Mouse (Mus musculus) C2C12 (cell line): Measurements from ENCODE around the gene Cyb561d2. TPM values are rescaled to one million over a fixed set of nuclear protein-coding genes. Genes with fewer than 3 reads are reported as not detected.

Experiments used
- H3K27me3 ChIP-seq: one replicate; pipeline ENCODE4 v1.6.1; 2011; ENCODE audit not compliant: control insufficient read depth, insufficient read depth, insufficient read length
- H3K36me3 ChIP-seq: one replicate; pipeline ENCODE4 v1.6.1; 2011; ENCODE audit not compliant: control insufficient read depth, insufficient read depth
- H3K4me3 ChIP-seq: one replicate; pipeline ENCODE4 v1.5.1; 2011; ENCODE audit warnings: mild to moderate bottlenecking, control low read depth; ENCODE audit not compliant: poor library complexity, insufficient read depth, severe bottlenecking
- H3K79me2 ChIP-seq: one replicate; pipeline ENCODE4 v1.6.1; 2011; ENCODE audit not compliant: control insufficient read depth, insufficient read depth
- H3K79me3 ChIP-seq: one replicate; pipeline ENCODE4 v1.6.1; 2011; ENCODE audit warnings: low read depth, control low read depth
- H3ac ChIP-seq: one replicate; pipeline ENCODE3; 2011; ENCODE audit warnings: low read depth; ENCODE audit not compliant: control insufficient read depth, insufficient read length
- CEBPB ChIP-seq: IDR thresholded peaks from one replicate; pipeline ENCODE4 v1.6.1; 2011; ENCODE audit warnings: low read depth, mild to moderate bottlenecking, control low read depth, moderate library complexity
- CTCF ChIP-seq: IDR thresholded peaks from one replicate; pipeline ENCODE4 v1.5.1; 2011; ENCODE audit not compliant: control insufficient read depth, insufficient read depth, insufficient read length
- FOSL1 ChIP-seq: IDR thresholded peaks from one replicate; pipeline ENCODE4 v1.8.0; 2011; ENCODE audit warnings: mild to moderate bottlenecking, low read length; ENCODE audit not compliant: poor library complexity, insufficient read depth, severe bottlenecking
- MAX ChIP-seq: IDR thresholded peaks from one replicate; pipeline ENCODE4 v1.6.1; 2011; ENCODE audit warnings: mild to moderate bottlenecking, control low read depth
- MYOD1 ChIP-seq: IDR thresholded peaks from one replicate; pipeline ENCODE4 v1.6.1; 2011; ENCODE audit warnings: low read depth; ENCODE audit not compliant: control insufficient read depth, insufficient read length
- MYOG ChIP-seq: IDR thresholded peaks from one replicate; pipeline ENCODE4 v1.6.1; 2011; ENCODE audit not compliant: control insufficient read depth, insufficient read length; ENCODE audit errors: extremely low read depth
- USF1 ChIP-seq: IDR thresholded peaks from one replicate; pipeline ENCODE4 v1.6.1; 2011; ENCODE audit warnings: low read depth, mild to moderate bottlenecking, control low read depth, moderate library complexity
- polyA plus RNA-seq: library from polyadenylated mRNA; unstranded; fragments of >200 nt; fragmentation: generic; extraction: Trizol; gene quantifications from one replicate; pipeline ENCODE4 v1.2.1, GENCODE M21; 2012; ENCODE audit warnings: missing spikeins

Gene Cyb561d2
- polyA plus RNA-seq, 1 experiment, result 23.7 TPM

DNA sequence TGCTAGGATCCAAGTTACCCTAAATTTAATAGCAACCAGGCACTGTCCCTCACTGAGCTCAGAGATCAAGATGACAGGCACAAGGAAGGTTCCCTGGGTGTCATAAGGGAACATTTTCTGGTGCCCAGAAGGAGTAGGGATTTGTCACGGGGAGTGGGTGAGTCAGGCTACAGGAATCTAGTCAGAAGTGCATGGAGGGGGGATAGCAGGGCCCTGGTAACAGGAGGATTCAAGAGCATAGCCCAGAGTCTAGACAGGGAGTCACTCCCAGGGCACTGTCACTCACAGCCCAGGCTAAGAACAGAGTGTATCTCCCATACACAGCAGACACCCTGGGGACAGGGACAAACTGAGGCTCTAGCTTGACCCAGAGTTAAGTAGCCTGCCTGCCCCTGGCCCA lies 48.5 kb downstream of the Cyb561d2 start:
- H3ac ChIP-seq, result no peak overlapping the region
- H3K79me3 ChIP-seq, result no peaks in the 10 kb centered on the region
- H3K36me3 ChIP-seq, result no peaks in the 10 kb centered on the region
- H3K4me3 ChIP-seq, result no peak overlapping the region
- no peaks in the 10 kb centered on the region for H3K79me2 ChIP-seq
- TF ChIP-seq MYOD1 (no peak), CTCF (no peak), FOSL1 (no peak), CEBPB (no peak), USF1 (no peak), MYOG (no peak), MAX (no peak)
- H3K27me3 ChIP-seq, result peaks cover 23% of the 10 kb centered on the region

DNA sequence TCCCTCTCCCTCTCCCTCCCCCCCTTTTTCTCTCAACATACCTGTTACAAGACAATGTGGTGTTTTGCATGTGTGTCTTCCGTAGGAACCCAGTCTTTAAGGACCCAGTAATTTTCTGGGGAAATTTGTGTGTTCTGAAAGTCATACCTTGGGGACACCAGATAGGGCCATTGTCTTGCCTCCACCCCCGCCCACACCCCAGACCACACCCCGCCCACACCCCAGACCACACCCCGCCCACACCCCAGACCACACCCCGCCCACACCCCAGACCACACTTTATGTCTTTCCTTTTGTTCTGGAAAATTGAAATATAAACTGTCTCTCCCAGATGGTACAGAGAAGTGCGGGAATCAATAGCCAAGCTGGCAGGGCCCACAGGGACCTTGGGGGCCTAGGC lies 51.4 kb downstream of the Cyb561d2 start:
- Histone ChIP-seq H3K79me3 (no peaks in the 10 kb centered on the region), H3K4me3 (no peak overlapping the region), H3K36me3 (no peaks in the 10 kb centered on the region), H3ac (no peak overlapping the region), H3K27me3 (peaks cover 19% of the 10 kb centered on the region), H3K79me2 (no peaks in the 10 kb centered on the region)
- TF ChIP-seq CEBPB, result no peak
- TF ChIP-seq MYOG, result no peak
- no peak for TF ChIP-seq MYOD1
- no peak for TF ChIP-seq USF1
- TF ChIP-seq CTCF, result no peak
- TF ChIP-seq FOSL1, result no peak
- no peak for TF ChIP-seq MAX

DNA sequence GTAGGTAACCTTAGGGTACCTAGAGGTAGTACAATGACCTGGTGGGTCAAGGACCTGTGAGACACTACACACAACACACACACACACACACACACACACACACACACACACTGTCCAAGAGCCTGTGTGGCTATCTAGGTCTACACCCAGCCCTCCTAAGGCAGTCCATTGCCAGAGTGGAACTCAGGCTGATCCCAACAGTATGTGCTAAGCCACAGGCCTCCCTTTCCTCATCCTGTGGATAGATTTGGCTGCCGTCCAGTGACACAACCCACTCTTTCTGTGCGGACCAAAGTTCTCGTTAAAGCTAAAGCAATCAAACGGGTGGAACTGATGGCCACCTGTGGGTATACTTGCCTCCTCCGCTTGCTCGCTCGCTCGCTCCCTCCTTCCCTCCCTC lies 51.8 kb downstream of the Cyb561d2 start:
- Histone ChIP-seq H3K79me3 (no peaks in the 10 kb centered on the region), H3K4me3 (no peak overlapping the region), H3K27me3 (peaks cover 24% of the 10 kb centered on the region), H3K79me2 (no peaks in the 10 kb centered on the region), H3K36me3 (no peaks in the 10 kb centered on the region), H3ac (no peak overlapping the region)
- TF ChIP-seq MYOG (no peak), CEBPB (no peak), CTCF (no peak), FOSL1 (no peak), MYOD1 (no peak), USF1 (no peak), MAX (no peak)

Other genes starting within 250 kb of the Cyb561d2 start
- 2.3 TPM for gene Cish, start 246.2 kb downstream of the Cyb561d2 start, polyA plus RNA-seq
- gene Hemk1, start 203.8 kb downstream of the Cyb561d2 start, polyA plus RNA-seq, result 14.1 TPM
- 0.04 TPM for gene 6430571L13Rik, start 201.6 kb downstream of the Cyb561d2 start, polyA plus RNA-seq
- 0.01 TPM for gene Cacna2d2, start 142.6 kb downstream of the Cyb561d2 start, polyA plus RNA-seq
- 33.4 TPM for gene Tmem115, start 8.2 kb downstream of the Cyb561d2 start, polyA plus RNA-seq
- gene Nprl2, start within 50 bp of the Cyb561d2 start, polyA plus RNA-seq, result 12.8 TPM
- 0.43 TPM for gene Zmynd10, start 5.1 kb upstream of the Cyb561d2 start, polyA plus RNA-seq
- gene Rassf1, start 9.4 kb upstream of the Cyb561d2 start, polyA plus RNA-seq, result 89.7 TPM
- gene Tusc2, start 21.1 kb upstream of the Cyb561d2 start, polyA plus RNA-seq, result 15.9 TPM
- gene Hyal2, start 25.8 kb upstream of the Cyb561d2 start, polyA plus RNA-seq, result 59.7 TPM
- gene Hyal1, start 34.7 kb upstream of the Cyb561d2 start, polyA plus RNA-seq, result 1.2 TPM
- 8.2 TPM for gene Naa80, start 36.7 kb upstream of the Cyb561d2 start, polyA plus RNA-seq
- gene Hyal3, start 38.6 kb upstream of the Cyb561d2 start, polyA plus RNA-seq, result 0.28 TPM
- 71.7 TPM for gene Ifrd2, start 45.4 kb upstream of the Cyb561d2 start, polyA plus RNA-seq
- 13.7 TPM for gene Sema3b, start 67.0 kb upstream of the Cyb561d2 start, polyA plus RNA-seq
- 449 TPM for gene Gnai2, start 93.2 kb upstream of the Cyb561d2 start, polyA plus RNA-seq
- 0.01 TPM for gene Slc38a3, start 127.3 kb upstream of the Cyb561d2 start, polyA plus RNA-seq
- gene Gnat1, start 137.5 kb upstream of the Cyb561d2 start, polyA plus RNA-seq, result 0.01 TPM
- gene Sema3f, start 168.3 kb upstream of the Cyb561d2 start, polyA plus RNA-seq, result 0.36 TPM
- gene Rbm5, start 228.8 kb upstream of the Cyb561d2 start, polyA plus RNA-seq, result 29.8 TPM